8 mouse cellular contexts compared by ENCODE assay signal in genomic region chr9:21243826-21244427, GRCm38 (mm10). TPM values are rescaled to one million over a fixed set of nuclear protein-coding genes. Genes with fewer than 3 reads are reported as not detected.
DNase-seq lines count a peak whose midpoint lies in the region; ATAC-seq and TF ChIP-seq lines count a peak whose summit lies in the region.

No protein-coding gene starts in this region.

- no peaks in the 10 kb centered on the region for H3K36me3 ChIP-seq in liver, adult 2 months (ENCODE audit: control insufficient read depth, insufficient read depth, low read length)
- no peaks in the 10 kb centered on the region for H3K36me3 ChIP-seq in embryonic facial prominence, embryonic 11.5 days (replicated peaks; ENCODE audit: control insufficient read depth, insufficient read depth, low read depth, low read length)
- no peaks in the 10 kb centered on the region for H3K36me3 ChIP-seq in intestine, embryonic 16.5 days (ENCODE audit: control insufficient read depth, insufficient read depth, low read length)
- H3K36me3 ChIP-seq in neural tube, embryonic 15.5 days = no peaks in the 10 kb centered on the region

- H3K4me2 ChIP-seq in embryonic facial prominence, embryonic 11.5 days (ENCODE audit: low read depth, low read length) = peak overlapping the region; percentile 87
- H3K4me2 ChIP-seq in intestine, embryonic 16.5 days (ENCODE audit: low read depth, low read length) = peak overlapping the region; percentile 93
- H3K4me2 ChIP-seq in neural tube, embryonic 15.5 days = peak overlapping the region; percentile 87

- peaks cover 7% of the 10 kb centered on the region for H3K27me3 ChIP-seq in liver, adult 2 months (ENCODE audit: control insufficient read depth, insufficient read depth, low read length)
- H3K27me3 ChIP-seq in embryonic facial prominence, embryonic 11.5 days (ENCODE audit: control insufficient read depth, insufficient read depth, low read length) = peaks cover 59% of the 10 kb centered on the region
- peaks cover 50% of the 10 kb centered on the region for H3K27me3 ChIP-seq in intestine, embryonic 16.5 days (replicated peaks; ENCODE audit: control insufficient read depth, insufficient read depth, low read length)
- H3K27me3 ChIP-seq in neural tube, embryonic 15.5 days (replicated peaks) = peaks cover 62% of the 10 kb centered on the region

- no peak overlapping the region; the same call in 1 of the 2 replicates for H3K9ac ChIP-seq in liver, adult 2 months (ENCODE audit: low read depth, low read length)
- H3K9ac ChIP-seq in embryonic facial prominence, embryonic 11.5 days (replicated peaks; ENCODE audit: low read length) = peak overlapping the region; percentile 44; the same call in 1 of the 2 replicates
- H3K9ac ChIP-seq in intestine, embryonic 16.5 days (ENCODE audit: low read depth, low read length) = peak overlapping the region; percentile 57
- peak overlapping the region; percentile 35 for H3K9ac ChIP-seq in neural tube, embryonic 15.5 days (replicated peaks)

- no peaks in the 10 kb centered on the region for H3K79me2 ChIP-seq in liver, adult 2 months (ENCODE audit: control insufficient read depth, insufficient read depth, low read length)

- TF ChIP-seq POLR2A in liver, adult 2 months (IDR thresholded peaks at IDR 0.05; ENCODE audit: extremely low read depth, insufficient read depth, low read length) = no peak

- H3K9me3 ChIP-seq in embryonic facial prominence, embryonic 11.5 days (replicated peaks; ENCODE audit: control insufficient read depth, low read length) = no peaks in the 10 kb centered on the region; the same call in 1 of the 2 replicates
- peaks cover 3% of the 10 kb centered on the region for H3K9me3 ChIP-seq in intestine, embryonic 16.5 days (ENCODE audit: control insufficient read depth, low read length)
- H3K9me3 ChIP-seq in neural tube, embryonic 15.5 days (replicated peaks) = no peaks in the 10 kb centered on the region

- no peak for DNase-seq in liver, adult 2 months (ENCODE audit: extremely low read depth, low read depth, low spot score)
- DNase-seq in liver = no peak
- DNase-seq in embryonic facial prominence, embryonic 11.5 days (ENCODE audit: low spot score) = no peak
- DNase-seq in yolk sac, embryonic 10.5 days (ENCODE audit: low spot score) = no peak
- no peak for DNase-seq in embryo, embryonic 9.5 days (ENCODE audit: extremely low spot score)

- ATAC-seq in embryonic facial prominence, embryonic 11.5 days (replicated peaks; ENCODE audit: insufficient number of reproducible peaks, low FRiP score, low TSS enrichment, low read depth) = no peak
- no peak for ATAC-seq in intestine, embryonic 16.5 days
- ATAC-seq in neural tube, embryonic 15.5 days (ENCODE audit: low FRiP score) = peak; percentile 58; the same call in 1 of the 2 replicates
- ATAC-seq in monocyte, adult 5-6 weeks (replicated peaks; ENCODE audit: insufficient number of reproducible peaks, low FRiP score, low TSS enrichment, poor library complexity, severe bottlenecking) = no peak

- peaks cover 13% of the 10 kb centered on the region; the same call in 1 of the 2 replicates for H3K4me1 ChIP-seq in liver, adult 2 months (ENCODE audit: control insufficient read depth, insufficient read depth, low read length)
- H3K4me1 ChIP-seq in embryonic facial prominence, embryonic 11.5 days (ENCODE audit: control insufficient read depth, insufficient read depth, low read length) = peaks cover 9% of the 10 kb centered on the region; the same call in 1 of the 2 replicates
- H3K4me1 ChIP-seq in intestine, embryonic 16.5 days (ENCODE audit: control insufficient read depth, insufficient read depth, low read length) = peaks cover 21% of the 10 kb centered on the region
- H3K4me1 ChIP-seq in neural tube, embryonic 15.5 days = peaks cover 43% of the 10 kb centered on the region

- WGBS in liver, adult 2 months = 27% methylated on average over 42 of the region's 42 CpGs
- WGBS in embryonic facial prominence, embryonic 11.5 days = 3% methylated on average over 42 of the region's 42 CpGs
- WGBS in intestine, embryonic 16.5 days = 11% methylated on average over 42 of the region's 42 CpGs
- WGBS in neural tube, embryonic 15.5 days = 4% methylated on average over 42 of the region's 42 CpGs

- H3K4me3 ChIP-seq in liver, adult 2 months (ENCODE audit: insufficient read depth, low read depth, low read length) = peak overlapping the region; percentile 46; the same call in 1 of the 2 replicates
- H3K4me3 ChIP-seq in embryonic facial prominence, embryonic 11.5 days (ENCODE audit: low read depth, low read length) = peak overlapping the region; percentile 41
- peak overlapping the region; percentile 54 for H3K4me3 ChIP-seq in intestine, embryonic 16.5 days (ENCODE audit: low read length)
- peak overlapping the region; percentile 47 for H3K4me3 ChIP-seq in neural tube, embryonic 15.5 days (replicated peaks)

- TF ChIP-seq CTCF in liver, adult 2 months (IDR thresholded peaks at IDR 0.05; ENCODE audit: low read depth, low read length) = no peak

- H3K27ac ChIP-seq in liver, adult 2 months (replicated peaks; ENCODE audit: insufficient read depth, low read depth, low read length) = no peak overlapping the region
- H3K27ac ChIP-seq in embryonic facial prominence, embryonic 11.5 days (replicated peaks; ENCODE audit: low read depth, low read length) = no peak overlapping the region
- no peak overlapping the region for H3K27ac ChIP-seq in intestine, embryonic 16.5 days (ENCODE audit: low read length)
- H3K27ac ChIP-seq in neural tube, embryonic 15.5 days (replicated peaks) = peak overlapping the region; percentile 72

RNA-seq across cellular contexts. Expression of gene S1pr5, which starts 4.3 kb away (rescaled TPM):
- total RNA-seq in liver, adult 2 months (2014; rRNA removed) = 3.3 and 4.1 TPM in 2 replicates
- polyA plus RNA-seq in liver, adult 2 months (2012; rRNA removed) = 5.3 and 9.9 TPM in 2 replicates
- 0.08 and 0.21 TPM in 2 replicates for polyA plus RNA-seq in embryonic facial prominence, embryonic 11.5 days (2014; fragmentation: Nextera tagmentation; extraction: Ambion mirVana)
- 0.06 TPM in 1 of 2 replicates, not detected in the other for polyA plus RNA-seq in intestine, embryonic 16.5 days (2015; fragmentation: Nextera tagmentation; extraction: Ambion mirVana)
- 5.8 and 6.7 TPM in 2 replicates for polyA plus RNA-seq in neural tube, embryonic 15.5 days (2015; fragmentation: Nextera tagmentation; extraction: Ambion mirVana)
- total RNA-seq in monocyte, adult 5-6 weeks (2017) = 303 to 435 TPM (median 308 TPM) in 3 replicates

RNA-seq across cellular contexts. Expression of gene Keap1, which starts 4.8 kb away (rescaled TPM):
- 29.5 and 37.3 TPM in 2 replicates for total RNA-seq in liver, adult 2 months (2014; rRNA removed)
- 69.1 and 76.4 TPM in 2 replicates for polyA plus RNA-seq in liver, adult 2 months (2012; rRNA removed)
- polyA plus RNA-seq in embryonic facial prominence, embryonic 11.5 days (2014; fragmentation: Nextera tagmentation; extraction: Ambion mirVana) = 23.2 and 27.1 TPM in 2 replicates
- 58.1 and 59.7 TPM in 2 replicates for polyA plus RNA-seq in intestine, embryonic 16.5 days (2015; fragmentation: Nextera tagmentation; extraction: Ambion mirVana)
- 70.1 and 72.0 TPM in 2 replicates for polyA plus RNA-seq in neural tube, embryonic 15.5 days (2015; fragmentation: Nextera tagmentation; extraction: Ambion mirVana)
- 21.7 to 32.5 TPM (median 22.1 TPM) in 3 replicates for total RNA-seq in monocyte, adult 5-6 weeks (2017)

RNA-seq across cellular contexts. Expression of gene Atg4d, which starts 21.2 kb away (rescaled TPM):
- 22.3 and 27.3 TPM in 2 replicates for total RNA-seq in liver, adult 2 months (2014; rRNA removed)
- polyA plus RNA-seq in liver, adult 2 months (2012; rRNA removed) = 42.2 and 45.8 TPM in 2 replicates
- 28.5 and 31.1 TPM in 2 replicates for polyA plus RNA-seq in embryonic facial prominence, embryonic 11.5 days (2014; fragmentation: Nextera tagmentation; extraction: Ambion mirVana)
- polyA plus RNA-seq in intestine, embryonic 16.5 days (2015; fragmentation: Nextera tagmentation; extraction: Ambion mirVana) = 62.1 and 62.3 TPM in 2 replicates
- 50.0 and 52.4 TPM in 2 replicates for polyA plus RNA-seq in neural tube, embryonic 15.5 days (2015; fragmentation: Nextera tagmentation; extraction: Ambion mirVana)
- 31.7 to 39.6 TPM (median 34.6 TPM) in 3 replicates for total RNA-seq in monocyte, adult 5-6 weeks (2017)

RNA-seq across cellular contexts. Expression of gene Kri1, which starts 43.8 kb away (rescaled TPM):
- total RNA-seq in liver, adult 2 months (2014; rRNA removed) = 5.0 and 6.5 TPM in 2 replicates
- polyA plus RNA-seq in liver, adult 2 months (2012; rRNA removed) = 6.3 and 9.7 TPM in 2 replicates
- 11.4 and 13.3 TPM in 2 replicates for polyA plus RNA-seq in embryonic facial prominence, embryonic 11.5 days (2014; fragmentation: Nextera tagmentation; extraction: Ambion mirVana)
- 12.3 and 13.2 TPM in 2 replicates for polyA plus RNA-seq in intestine, embryonic 16.5 days (2015; fragmentation: Nextera tagmentation; extraction: Ambion mirVana)
- polyA plus RNA-seq in neural tube, embryonic 15.5 days (2015; fragmentation: Nextera tagmentation; extraction: Ambion mirVana) = 15.2 and 18.7 TPM in 2 replicates
- total RNA-seq in monocyte, adult 5-6 weeks (2017) = 91.2 to 154 TPM (median 120 TPM) in 3 replicates

RNA-seq across cellular contexts. Expression of gene Cdkn2d, which starts 47.3 kb away (rescaled TPM):
- 3.0 and 3.9 TPM in 2 replicates for total RNA-seq in liver, adult 2 months (2014; rRNA removed)
- 5.1 and 5.2 TPM in 2 replicates for polyA plus RNA-seq in liver, adult 2 months (2012; rRNA removed)
- polyA plus RNA-seq in embryonic facial prominence, embryonic 11.5 days (2014; fragmentation: Nextera tagmentation; extraction: Ambion mirVana) = 51.3 and 55.0 TPM in 2 replicates
- polyA plus RNA-seq in intestine, embryonic 16.5 days (2015; fragmentation: Nextera tagmentation; extraction: Ambion mirVana) = 40.2 and 42.5 TPM in 2 replicates
- 120 and 129 TPM in 2 replicates for polyA plus RNA-seq in neural tube, embryonic 15.5 days (2015; fragmentation: Nextera tagmentation; extraction: Ambion mirVana)
- total RNA-seq in monocyte, adult 5-6 weeks (2017) = 58.8 to 83.6 TPM (median 66.5 TPM) in 3 replicates
